Mouse (Mus musculus) CH12.LX (cell line): Measurements from ENCODE around the gene Gm10295.

Experiments
- CHD1 ChIP-seq: IDR thresholded peaks from 2 replicates; pipeline ENCODE4 v1.6.1; 2012; ENCODE audit warnings: low read depth, low read length, improper control_type of control experiment, inconsistent platforms
- CTCF ChIP-seq, 2 experiments: IDR thresholded peaks in 1 of 2; conservative IDR thresholded peaks in 1 of 2; 2 replicates each; pipeline ENCODE4 v1.5.1; 2011 to 2012; ENCODE audit warnings: low read depth in 2 of 2, low read length in 2 of 2, improper control_type of control experiment in 1 of 2, inconsistent platforms in 1 of 2, mild to moderate bottlenecking in 1 of 2, moderate library complexity in 1 of 2
- GABPA ChIP-seq: IDR thresholded peaks from 2 replicates; pipeline ENCODE4 v1.6.1; 2012; ENCODE audit warnings: low read depth, low read length, improper control_type of control experiment, inconsistent platforms; ENCODE audit not compliant: insufficient replicate concordance
- JUND ChIP-seq: conservative IDR thresholded peaks from 2 replicates; pipeline ENCODE4 v1.6.1; 2011; ENCODE audit warnings: low read depth, low read length, improper control_type of control experiment
- NRF1 ChIP-seq: IDR thresholded peaks from 2 replicates; pipeline ENCODE4 v1.6.1; 2014; ENCODE audit warnings: low read depth, mild to moderate bottlenecking, inconsistent platforms, low read length, improper control_type of control experiment, moderate library complexity
- POLR2A ChIP-seq: IDR thresholded peaks from 2 replicates; pipeline ENCODE4 v1.6.1; 2011; ENCODE audit warnings: low read depth, mild to moderate bottlenecking, improper control_type of control experiment, low read length
- UBTF ChIP-seq: IDR thresholded peaks from 2 replicates; pipeline ENCODE4 v1.6.1; 2012; ENCODE audit warnings: low read depth, mild to moderate bottlenecking, inconsistent platforms, low read length, improper control_type of control experiment, moderate library complexity
- ZC3H11A ChIP-seq: IDR thresholded peaks from 2 replicates; pipeline ENCODE4 v1.6.1; 2012; ENCODE audit warnings: low read depth, mild to moderate bottlenecking, inconsistent platforms, low read length, improper control_type of control experiment

GRCm38 (mm10) chr7:71351364-71351763 is at the start of gene Gm10295:
- no peak for TF ChIP-seq GABPA
- no peak for TF ChIP-seq JUND
- no peak for TF ChIP-seq CTCF (conservative IDR thresholded peaks at IDR 0.05 in 1 of 2, IDR thresholded peaks at IDR 0.05 in 1 of 2; ENCODE audit: low read depth in 2 of 2, low read length in 2 of 2)
- no peak for TF ChIP-seq UBTF
- no peak for TF ChIP-seq NRF1
- no peak for TF ChIP-seq ZC3H11A
- TF ChIP-seq CHD1: no peak
- TF ChIP-seq POLR2A: no peak
